Mouse (Mus musculus) layer of hippocampus, adult 18-20 months (tissue): ENCODE measurements around the gene Thbd. TPM values are rescaled to one million over a fixed set of nuclear protein-coding genes. Genes with fewer than 3 reads are reported as not detected.
A peak's percentile ranks its signal among the peaks of the same experiment; 100 is the strongest.

ENCODE experiments used
- DNase-seq, 2 experiments: peaks; one replicate each; pipeline ENCODE4 v3.0.0; 2022; ENCODE audit warnings: low spot score in 2 of 2
- long read RNA-seq: library from polyadenylated mRNA; stranded (forward); transcript quantifications from one replicate; pipeline ENCODE4 v2.0.0, GENCODE M21; 2021
- total RNA-seq, 2 experiments: library from RNA; stranded (reverse); gene quantifications; 2 replicates each; pipeline ENCODE4 v1.2.3; 2021

Thbd gene
- total RNA-seq: 1 to 10 TPM; 5.8 to 7.3 TPM
- long read RNA-seq, transcript Thbd-201 (1 exons, 3,723 nt): major isoform, 10 of 10 reads
- long read RNA-seq, partial matches to known transcripts: 0 of 10 reads
- long read RNA-seq, other reads (novel, unspliced or antisense): 0 of 10 reads

DNA sequence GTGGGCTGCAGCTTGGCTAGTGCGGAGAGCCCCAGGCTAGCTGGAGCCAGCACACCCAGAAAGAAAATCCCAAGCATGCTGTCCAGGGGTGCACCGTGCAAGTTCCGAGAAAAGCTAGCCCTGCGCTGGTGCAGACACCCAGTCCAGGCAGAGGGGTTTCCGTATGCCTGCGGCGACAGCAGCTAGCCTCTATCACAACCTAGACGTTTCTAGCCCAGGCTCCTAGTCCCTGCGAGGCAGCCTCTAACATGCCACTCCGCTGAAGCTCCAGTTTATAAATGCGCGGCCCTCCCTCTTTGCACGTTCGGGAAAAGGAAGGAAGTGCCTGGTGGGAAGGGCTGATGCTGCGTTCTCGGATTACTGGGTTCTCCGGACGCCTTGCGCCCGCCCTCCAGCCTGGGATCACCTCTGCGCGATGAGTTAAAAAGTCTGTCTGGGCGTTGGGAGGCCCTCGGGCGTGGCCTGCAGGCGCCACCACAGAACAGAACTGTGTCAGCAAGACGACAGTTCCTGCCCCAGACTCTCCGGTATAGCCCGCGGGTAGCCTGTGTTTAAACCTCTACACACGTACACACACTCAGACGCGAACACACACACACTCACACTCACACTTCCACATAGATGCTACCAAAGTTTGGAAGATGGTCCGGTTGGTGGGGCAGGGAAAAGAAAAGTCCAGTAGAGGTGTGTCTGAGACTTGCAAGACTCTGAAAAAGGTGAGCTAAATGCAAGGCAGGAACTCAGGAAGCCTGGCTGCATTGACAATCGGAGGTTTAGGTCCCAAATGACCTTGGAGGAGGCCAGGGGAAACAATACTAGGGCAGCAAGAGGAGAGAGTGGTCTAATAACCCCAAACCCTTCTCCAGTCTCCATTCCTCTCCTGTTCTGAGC, at the start of gene Thbd:
Gene Thbd, minus strand, starts transcription at position 319 of the 891 bp plus-strand sequence.
- no peak for DNase-seq

DNA sequence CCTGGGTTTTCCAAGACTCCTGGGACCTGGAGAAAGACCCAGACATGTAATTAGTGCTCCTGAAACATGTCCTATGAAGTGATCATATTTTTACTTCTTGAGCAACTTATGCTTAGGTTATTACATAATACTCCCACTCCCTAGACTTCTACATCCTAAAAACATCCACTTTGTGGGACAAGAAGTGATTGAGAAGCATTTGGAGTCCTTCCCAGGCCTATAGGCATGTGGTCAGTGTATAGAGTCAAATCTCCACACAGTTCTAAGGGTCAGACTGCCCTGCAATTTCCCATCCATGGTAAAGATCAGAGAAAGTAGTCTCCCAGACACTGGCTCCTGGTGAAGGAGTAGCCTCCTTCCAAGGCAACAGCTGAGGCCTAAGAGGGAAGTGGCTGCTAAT, 47.4 kb upstream of the Thbd start:
- no peak for DNase-seq

DNA sequence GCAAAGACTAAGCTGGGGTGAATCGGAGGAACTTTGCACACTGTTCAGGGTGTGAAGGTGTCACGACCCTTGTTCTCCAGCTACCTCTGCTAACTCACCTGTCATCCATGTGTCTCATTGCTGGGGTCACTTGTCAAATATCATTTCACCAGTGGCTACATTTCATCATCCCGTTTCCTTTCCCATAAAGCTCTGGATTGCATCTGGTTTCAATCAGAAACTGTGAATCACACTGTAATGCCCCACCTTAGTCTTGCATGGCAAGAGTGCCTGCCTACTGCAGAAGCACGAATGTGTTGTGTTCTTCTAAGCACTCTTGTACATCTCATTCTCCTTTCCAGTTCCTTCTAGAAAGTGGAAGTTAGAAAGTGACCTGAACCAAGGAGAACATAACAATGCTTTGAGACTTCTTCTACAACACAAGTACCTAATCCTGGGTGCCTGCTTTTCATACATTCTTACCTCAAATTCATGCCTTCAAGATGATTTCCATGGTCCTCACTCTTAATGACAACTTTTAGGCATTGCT, 46.1 kb upstream of the Thbd start:
- no peak for DNase-seq

DNA sequence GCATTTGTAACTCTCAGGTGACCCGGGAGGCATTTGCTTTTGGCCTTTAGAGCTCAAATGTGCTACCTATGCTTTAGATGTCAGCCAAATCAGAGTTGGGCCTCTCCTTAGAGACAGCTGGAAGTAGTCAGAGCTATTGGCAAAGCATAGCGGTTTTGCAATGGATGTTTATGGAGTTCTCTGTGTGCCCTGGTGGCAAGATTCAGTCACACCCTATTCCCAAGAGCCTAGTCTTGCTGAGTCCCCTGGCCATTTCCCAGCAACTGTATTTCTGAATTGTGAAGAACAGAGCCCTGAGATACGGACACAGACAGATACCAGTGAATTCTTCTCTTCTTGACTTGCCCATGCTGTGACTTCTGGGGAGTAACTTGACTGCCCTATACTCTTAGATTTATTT, 45.1 kb upstream of the Thbd start:
- DNase-seq: no peak

DNA sequence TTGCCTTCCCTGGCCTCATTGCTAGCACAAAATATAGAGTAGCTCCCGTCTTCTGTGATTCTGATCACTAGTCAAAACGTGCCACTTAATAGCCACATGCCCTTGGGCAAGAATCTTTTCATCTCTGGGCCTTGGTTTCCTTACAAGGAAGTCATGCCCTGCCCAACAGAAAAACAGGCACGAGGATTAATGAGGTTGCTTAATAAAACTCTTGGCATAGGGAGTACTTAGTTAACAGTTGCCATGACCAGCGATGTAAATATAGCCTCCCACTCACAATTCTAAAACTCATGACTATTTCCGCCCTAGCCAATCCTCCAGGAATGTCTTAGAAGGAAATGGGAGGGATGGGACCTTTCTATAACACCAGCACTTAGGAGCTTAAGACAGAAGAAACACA, 43.5 kb upstream of the Thbd start:
- DNase-seq: no peak

DNA sequence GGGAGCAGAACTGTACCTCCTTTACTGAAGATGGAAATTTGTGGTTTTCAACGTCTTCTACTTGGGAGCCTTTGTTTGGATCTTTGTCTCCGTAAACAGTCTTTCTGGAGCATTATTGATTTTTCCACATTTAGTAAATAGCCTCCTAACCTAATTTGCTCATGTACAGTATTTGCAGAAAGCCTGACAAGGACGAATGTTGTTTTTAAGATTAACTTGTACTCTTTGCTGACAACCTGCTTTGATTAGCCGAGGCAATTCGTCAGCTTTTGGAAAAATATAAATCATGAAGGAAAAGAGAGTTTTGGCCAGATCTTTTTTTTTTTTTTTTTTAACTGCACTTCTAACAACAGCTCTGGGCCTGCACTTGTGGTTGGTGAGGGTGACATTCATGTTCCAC, 42.6 kb upstream of the Thbd start:
- no peak for DNase-seq

DNA sequence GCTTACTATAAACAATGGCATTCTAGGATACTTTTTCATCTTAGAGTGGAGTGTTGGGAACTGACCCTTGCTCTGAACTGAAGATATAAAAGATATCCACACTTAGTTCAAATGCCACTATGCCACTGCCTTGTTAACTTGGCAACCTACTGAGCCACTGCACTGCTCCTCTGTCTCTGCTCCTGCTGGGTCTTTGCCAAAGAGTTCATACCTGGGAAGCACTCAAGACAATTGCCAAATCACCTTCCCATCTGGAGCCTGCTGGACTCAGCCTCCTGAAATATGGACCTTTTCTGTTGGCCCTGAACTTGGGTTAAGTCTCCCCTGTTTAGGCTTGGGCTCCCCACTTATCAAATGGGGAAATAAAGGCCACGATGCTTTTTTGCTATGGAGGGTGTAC, 41.7 kb upstream of the Thbd start:
- no peak for DNase-seq

DNA sequence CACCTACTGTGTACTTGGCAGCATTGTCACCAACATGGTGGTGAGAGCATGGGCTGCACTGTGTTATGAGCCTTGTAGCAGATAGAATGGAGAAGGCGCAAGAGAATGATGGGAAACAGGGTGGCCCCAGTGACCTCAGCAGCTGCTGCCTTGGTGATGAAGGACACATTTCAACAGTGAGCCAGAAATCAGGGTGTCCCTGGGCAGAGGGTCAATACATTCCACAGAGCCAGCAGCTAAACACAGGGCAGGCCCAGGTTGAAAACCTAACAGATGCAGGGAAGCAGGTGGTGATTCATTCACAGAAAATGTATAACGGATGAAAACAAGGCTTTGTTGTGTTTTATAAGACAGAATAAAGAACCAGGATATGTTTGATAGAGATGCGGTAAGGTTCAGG, 38.5 kb upstream of the Thbd start:
- no peak for DNase-seq

DNA sequence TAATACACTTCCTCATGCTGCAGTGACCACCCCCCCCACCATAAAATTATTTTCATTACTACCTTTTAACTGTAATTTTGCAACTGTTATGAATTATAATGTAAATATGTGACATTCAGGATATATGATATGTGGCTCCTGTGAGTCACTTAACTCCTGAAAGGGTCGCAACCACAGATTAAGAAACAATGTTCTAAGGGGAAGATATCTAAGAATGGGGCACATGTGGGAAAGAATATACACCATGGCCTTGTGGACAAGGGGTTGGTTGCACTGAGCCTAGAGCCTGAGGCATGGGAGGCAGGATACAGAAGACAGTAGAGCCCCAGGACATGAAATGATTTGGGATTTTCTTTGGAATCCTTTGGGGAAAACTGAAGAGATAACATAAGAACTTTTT, 37.6 kb upstream of the Thbd start:
- no peak for DNase-seq

DNA sequence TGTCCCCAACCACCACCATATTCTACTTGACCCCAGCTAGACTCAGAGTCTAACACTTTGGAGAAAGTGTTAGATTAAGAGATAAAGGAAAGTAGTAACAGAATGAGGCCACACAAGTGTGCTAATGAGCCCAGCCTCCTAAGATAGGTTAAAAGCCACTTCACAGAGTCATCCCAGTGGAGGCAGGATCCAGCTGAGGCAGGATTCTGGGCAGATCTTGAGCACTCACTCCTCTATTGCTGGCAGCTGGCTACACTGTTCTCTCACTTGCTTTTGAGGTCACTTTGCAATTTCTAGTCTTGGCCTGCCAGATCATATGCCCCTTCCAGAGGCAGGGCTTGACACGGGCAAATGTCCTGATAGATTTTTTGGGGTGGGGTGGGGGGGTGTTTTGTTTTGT, 36.5 kb upstream of the Thbd start:
- DNase-seq: no peak

DNA sequence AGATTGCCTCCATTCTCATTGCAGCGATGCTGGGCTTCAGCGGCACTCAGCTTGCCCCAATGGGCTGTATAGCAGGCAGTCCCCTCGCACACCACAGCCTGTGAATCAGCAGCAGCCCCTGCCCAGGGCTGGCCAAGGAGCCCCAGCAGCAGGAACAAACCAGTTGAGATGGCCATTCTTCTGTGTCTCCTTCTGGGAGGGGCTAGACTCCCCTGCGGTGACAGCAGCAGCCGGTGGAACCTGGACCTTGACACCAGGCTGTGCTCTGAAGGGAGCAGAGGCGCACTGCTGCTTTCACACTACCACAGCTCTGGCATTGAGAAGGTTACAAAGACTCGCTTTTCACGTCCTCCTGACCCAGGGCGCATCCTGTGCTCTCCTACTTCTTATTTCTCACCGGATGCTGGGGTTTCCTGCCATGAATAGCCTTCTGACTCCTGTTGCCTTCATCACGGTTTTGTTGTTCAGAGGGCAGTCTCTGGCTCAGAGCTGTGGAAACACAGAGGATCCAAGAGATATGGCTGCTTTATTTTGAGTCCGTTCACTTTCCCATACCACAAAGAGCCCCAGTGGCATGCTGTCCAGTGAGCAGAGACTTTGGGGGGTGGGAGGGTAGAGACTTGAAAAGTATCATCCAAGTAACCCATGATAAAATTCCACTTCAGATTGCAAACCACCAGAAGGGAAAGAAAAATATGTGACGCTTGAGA, 35.4 kb upstream of the Thbd start, which contains the start of gene Cd93:
Gene Cd93, minus strand, starts transcription at position 315 of the 710 bp plus-strand sequence.
- DNase-seq: no peak

DNA sequence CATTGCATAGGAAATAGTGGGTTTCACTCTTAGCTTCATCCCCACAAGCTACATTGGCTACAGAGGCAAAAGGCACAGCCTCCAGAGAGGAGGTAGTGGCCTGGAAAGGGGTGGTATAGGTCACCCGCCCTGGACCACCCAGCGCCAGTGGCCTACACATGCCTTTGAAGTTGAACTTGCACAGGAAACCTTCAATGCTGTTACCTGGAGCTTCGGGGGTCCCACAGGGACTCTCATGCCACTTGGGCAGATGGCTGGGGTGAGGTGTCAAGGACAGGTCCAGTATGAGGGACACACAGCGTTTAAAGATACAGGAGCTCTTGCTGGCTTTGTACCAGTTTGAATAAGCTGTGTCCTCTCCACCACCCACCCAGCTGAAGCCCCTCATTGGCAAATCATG, 34.7 kb upstream of the Thbd start:
- no peak for DNase-seq

DNA sequence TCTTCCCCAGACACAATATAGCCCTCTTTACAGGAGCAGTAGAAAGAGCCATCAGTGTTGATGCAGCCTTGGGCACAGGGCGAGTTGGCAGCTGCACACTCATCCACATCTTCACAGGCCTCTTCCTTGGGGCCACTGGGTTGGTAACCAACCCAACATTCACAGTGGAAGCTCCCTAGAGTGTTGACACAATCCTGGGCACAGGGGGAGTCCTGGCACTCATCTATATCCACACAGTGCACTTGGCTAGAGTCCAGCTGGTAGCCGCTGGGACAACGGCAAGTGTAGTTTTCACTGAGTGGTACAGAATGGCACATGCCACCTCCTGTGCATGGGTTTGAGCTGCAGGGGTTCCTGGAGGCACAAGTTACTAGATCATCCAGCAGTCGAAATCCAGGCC, 34.2 kb upstream of the Thbd start:
- DNase-seq: no peak

DNA sequence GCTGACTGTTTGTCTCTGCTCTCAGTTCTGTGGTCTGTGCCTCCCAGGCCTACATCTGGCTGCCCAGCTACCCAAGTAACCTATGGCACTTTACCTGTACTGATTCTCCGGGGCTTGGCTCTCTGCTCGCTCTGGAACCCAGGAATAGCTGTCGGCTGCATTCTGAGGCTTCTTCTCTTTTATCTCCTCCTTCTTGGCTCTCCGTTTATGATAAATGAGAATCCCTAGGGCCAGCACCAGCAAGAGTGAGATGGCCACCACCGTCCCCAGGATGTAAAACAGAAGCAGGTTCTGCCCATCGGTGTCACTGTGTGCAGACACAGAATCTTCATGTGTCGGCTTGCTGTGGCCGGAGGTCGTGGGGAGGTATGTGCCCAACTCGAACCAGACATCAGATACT, 33.4 kb upstream of the Thbd start:
- DNase-seq: no peak

DNA sequence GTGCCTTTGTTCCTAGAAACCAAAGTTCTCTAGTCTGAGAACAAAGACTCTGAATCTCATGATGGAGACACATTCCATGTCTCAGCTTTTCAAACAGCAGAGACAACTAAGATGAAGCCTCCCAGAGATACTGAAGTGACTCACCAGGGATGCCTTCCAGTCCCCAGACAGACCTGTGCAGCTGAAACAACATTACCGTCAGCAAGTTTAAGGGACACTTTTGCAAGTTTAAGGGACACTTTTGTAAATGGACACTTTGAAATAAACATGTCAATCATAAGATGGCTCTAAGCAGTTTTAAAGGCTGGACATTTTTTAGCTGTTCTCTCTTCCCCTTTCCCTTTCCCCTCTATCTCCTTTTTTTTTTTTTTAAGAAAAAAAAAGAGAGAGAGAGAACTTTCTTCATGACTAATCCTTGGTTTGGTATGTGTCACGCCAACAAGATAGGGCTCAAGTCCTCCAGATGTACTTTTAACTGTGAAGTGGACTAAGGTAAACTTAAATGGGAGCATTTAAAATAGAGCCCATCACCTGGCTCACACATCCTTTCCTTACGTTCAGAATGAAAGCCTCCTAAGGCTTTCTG, 31.8 kb upstream of the Thbd start:
- DNase-seq: no peak

DNA sequence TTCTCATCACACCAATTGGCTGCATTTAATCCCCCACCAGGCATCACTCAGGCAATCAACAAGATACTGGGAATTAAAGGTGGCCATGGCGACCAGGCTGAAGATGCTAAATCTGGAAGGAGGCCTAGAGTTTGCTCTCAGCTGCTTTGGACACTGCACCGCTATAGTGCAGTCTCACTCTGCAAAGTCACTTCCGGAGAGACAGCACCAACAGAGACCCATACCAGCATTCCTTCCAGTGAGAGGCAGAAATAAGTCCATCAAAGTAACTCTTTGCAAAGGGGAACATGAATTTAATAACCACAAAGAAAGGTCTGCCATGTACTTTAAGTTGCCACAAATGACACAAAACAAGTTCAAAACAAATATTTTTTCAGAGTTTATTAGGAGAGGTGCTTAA, 28.3 kb upstream of the Thbd start:
- DNase-seq: no peak

DNA sequence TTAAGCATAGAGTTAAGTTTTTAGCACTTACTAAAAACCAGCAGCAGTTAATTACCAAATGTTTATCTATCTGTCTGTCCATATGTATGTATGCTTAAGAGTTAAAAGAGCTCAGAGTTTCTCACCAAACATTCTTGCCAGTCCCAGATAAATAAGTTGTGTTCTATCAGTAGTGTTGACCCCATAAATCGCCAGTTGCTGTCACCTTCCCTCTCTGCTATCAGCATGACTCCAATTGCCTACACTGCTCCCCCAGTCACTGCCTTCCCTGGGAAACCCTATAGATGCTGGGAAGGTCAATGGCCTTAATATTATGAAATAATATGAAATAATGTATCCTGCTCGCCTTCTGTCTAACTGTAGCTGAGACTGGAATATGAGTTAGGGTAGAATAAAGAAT, 24.4 kb upstream of the Thbd start:
- no peak for DNase-seq

DNA sequence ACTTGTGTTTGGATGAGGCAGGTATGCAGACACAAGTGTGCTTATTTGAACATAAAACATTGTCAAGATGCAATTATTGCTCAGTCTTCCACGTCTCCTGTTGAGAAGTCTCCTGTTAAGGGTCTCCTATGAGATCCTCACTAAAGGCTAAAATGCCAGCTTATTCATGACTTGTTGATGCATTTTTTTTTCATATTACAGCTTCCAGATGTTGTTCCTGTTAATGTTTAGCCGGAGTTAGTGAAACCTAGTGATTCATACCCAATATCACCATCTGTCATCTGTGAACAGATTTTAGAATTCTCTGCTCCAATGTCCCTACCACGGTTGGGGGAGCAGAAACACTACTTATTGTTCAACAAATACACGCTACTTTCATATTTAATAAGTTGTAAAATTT, 23.0 kb upstream of the Thbd start:
- DNase-seq: peak in 1 of 2 experiments; percentile 24

DNA sequence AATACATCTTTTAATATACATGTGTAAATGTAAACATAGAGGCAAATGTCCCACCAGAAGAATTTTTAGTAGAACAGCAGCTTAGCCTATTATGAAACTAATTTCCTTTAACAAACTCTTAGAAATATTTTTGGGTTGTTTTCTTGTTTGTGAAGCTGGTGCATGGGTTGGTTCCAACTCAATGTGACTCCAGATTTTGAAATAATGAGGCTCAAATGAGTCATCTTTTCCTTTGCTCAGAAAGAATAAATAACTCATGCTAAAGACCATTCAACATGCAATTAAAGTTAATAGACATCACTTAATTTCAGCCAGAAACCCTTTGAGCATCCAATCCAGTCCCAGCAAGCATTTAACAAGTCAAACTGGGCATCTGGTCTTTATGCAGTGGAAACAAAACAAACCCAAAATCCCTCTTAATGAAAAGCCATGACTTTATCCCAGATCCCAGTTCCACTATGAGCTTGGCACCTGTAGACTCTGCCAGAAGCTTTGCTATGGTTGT, 21.1 kb upstream of the Thbd start:
- DNase-seq: peak in 1 of 2 experiments; percentile 22

DNA sequence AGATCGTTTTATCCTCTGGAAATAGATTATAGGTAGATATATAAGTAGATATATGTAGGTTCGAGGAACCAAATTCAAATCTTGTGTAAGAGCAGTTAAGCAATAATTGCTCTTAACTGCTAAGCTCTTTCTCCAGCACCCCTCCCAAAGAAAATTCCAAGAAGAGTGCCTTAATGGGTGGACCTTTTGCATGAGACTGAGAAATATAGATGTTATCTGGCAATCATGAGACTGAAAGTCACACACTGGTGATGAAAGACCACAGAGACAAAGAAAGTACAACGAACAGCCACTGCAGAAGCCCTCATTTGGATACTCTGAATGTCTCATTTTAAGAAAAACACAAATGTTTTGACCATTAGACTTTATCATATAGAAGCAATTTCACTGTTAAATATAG, 20.5 kb upstream of the Thbd start:
- no peak for DNase-seq

DNA sequence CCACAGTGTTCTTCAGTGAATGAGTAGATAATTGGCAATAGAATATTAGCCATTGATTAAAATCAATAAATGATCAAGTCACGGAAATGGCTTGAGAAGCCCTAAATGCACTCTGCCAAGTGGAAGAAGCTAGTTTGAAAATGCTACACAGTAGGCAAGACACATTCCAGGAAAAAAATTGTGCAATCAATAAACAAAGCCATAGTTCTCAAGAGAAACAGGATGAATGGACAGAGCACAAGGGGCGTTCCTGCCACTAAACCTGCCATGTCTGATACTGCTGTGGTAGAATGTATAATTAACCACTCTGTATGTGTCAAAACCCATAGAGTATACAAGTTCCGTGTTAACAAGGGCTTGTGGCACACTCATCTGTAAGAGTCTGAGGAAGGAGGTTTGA, 19.6 kb upstream of the Thbd start:
- DNase-seq: no peak
